Comparison of ENCODE assay signal across 10 mouse cellular contexts in genomic region chr19:4468363-4468762, GRCm38 (mm10). TPM values are rescaled to one million over a fixed set of nuclear protein-coding genes. Genes with fewer than 3 reads are reported as not detected.
DNase-seq lines count a peak whose midpoint lies in the region; ATAC-seq and TF ChIP-seq lines count a peak whose summit lies in the region.
"Had no signal": no experiment of that assay in that cellular context is flagged by ENCODE, and none has a peak within 500 bp of the region (broad histone marks: within the 10 kb centered on the region; RNA-seq: fewer than 3 reads in every experiment).

No protein-coding gene starts in this region.

- no peak overlapping the region for H3K27ac ChIP-seq in kidney, embryonic 14.5 days (ENCODE audit: low read depth, low read length)
- H3K27ac ChIP-seq in bone marrow, adult 2 months (ENCODE audit: control insufficient read depth, insufficient read depth, low read depth, low read length, poor library complexity) = no peak overlapping the region
- H3K27ac ChIP-seq in liver, postnatal 0 days (ENCODE audit: low read depth) = no peak overlapping the region
- H3K27ac ChIP-seq: neural tube, embryonic 13.5 days had no signal

- DNase-seq in kidney, adult 18-20 months = peak; percentile 50
- peak; percentile 47 for DNase-seq in liver, postnatal 0 days
- DNase-seq in urinary bladder, postnatal 25 days (ENCODE audit: low spot score) = no peak
- no peak for DNase-seq in right cerebral cortex, postnatal 4 days
- no peak for DNase-seq in ovary, postnatal 36 days (ENCODE audit: low spot score)
- DNase-seq: gastrocnemius, postnatal 10 days had no signal

- peak; percentile 63 for TF ChIP-seq CTCF in E14TG2a.4 (conservative IDR thresholded peaks at IDR 0.05; ENCODE audit: low read length)
- peak; percentile 42 for TF ChIP-seq CTCF in bone marrow, adult 2 months (IDR thresholded peaks at IDR 0.05; ENCODE audit: control insufficient read depth, insufficient read depth, low read length)
- TF ChIP-seq CTCF in liver, postnatal 0 days (IDR thresholded peaks at IDR 0.05; ENCODE audit: low read depth) = peak; percentile 55

- no peaks in the 10 kb centered on the region for H3K9me3 ChIP-seq in kidney, embryonic 14.5 days (ENCODE audit: control insufficient read depth, low read length)
- H3K9me3 ChIP-seq in E14TG2a.4 (ENCODE audit: low read length) = 0 out of 2 replicates have a peak, but pooled peaks cover 4% of the 10 kb centered on the region
- no peaks in the 10 kb centered on the region for H3K9me3 ChIP-seq in liver, postnatal 0 days (ENCODE audit: low read length)
- H3K9me3 ChIP-seq: neural tube, embryonic 13.5 days had no signal

- TF ChIP-seq POLR2A in bone marrow, adult 2 months (IDR thresholded peaks at IDR 0.05; ENCODE audit: borderline replicate concordance, control insufficient read depth, low read depth, low read length) = no peak

- H3K9ac ChIP-seq in kidney, embryonic 14.5 days (ENCODE audit: low read depth, low read length) = no peak overlapping the region
- no peak overlapping the region for H3K9ac ChIP-seq in liver, postnatal 0 days (replicated peaks)
- H3K9ac ChIP-seq: neural tube, embryonic 13.5 days had no signal

- H3K4me3 ChIP-seq in kidney, embryonic 14.5 days (ENCODE audit: low read length) = no peak overlapping the region
- H3K4me3 ChIP-seq in E14TG2a.4 (replicated peaks; ENCODE audit: low read length) = no peak overlapping the region
- no peak overlapping the region for H3K4me3 ChIP-seq in bone marrow, adult 2 months (replicated peaks; ENCODE audit: control insufficient read depth, low read depth, low read length)
- no peak overlapping the region for H3K4me3 ChIP-seq in liver, postnatal 0 days (ENCODE audit: low read depth, low read length)
- H3K4me3 ChIP-seq: neural tube, embryonic 13.5 days had no signal

- 33% methylated on average over 5 of the region's 5 CpGs for WGBS in kidney, embryonic 14.5 days
- WGBS in bone marrow, adult 2 months = 32% methylated on average over 5 of the region's 5 CpGs
- WGBS in liver, postnatal 0 days (ENCODE audit: insufficient replicate concordance) = 32% methylated on average over 5 of the region's 5 CpGs

- ATAC-seq in kidney, embryonic 14.5 days (ENCODE audit: low FRiP score, low TSS enrichment) = no peak
- ATAC-seq in liver, postnatal 0 days = no peak

- no peak for TF ChIP-seq EP300 in liver, postnatal 0 days (IDR thresholded peaks at IDR 0.05; ENCODE audit: low read depth)

- no peaks in the 10 kb centered on the region for H3K27me3 ChIP-seq in kidney, embryonic 14.5 days (ENCODE audit: control insufficient read depth, insufficient read depth, low read length)
- H3K27me3 ChIP-seq in E14TG2a.4 (ENCODE audit: insufficient read depth, low read length) = peaks cover 23% of the 10 kb centered on the region
- H3K27me3 ChIP-seq in liver, postnatal 0 days (ENCODE audit: insufficient read depth, low read length) = 0 out of 2 replicates have a peak, but pooled peaks cover 2% of the 10 kb centered on the region
- H3K27me3 ChIP-seq: neural tube, embryonic 13.5 days had no signal

- no peak overlapping the region for H3K4me2 ChIP-seq in kidney, embryonic 14.5 days (replicated peaks; ENCODE audit: low read depth, low read length)
- no peak overlapping the region for H3K4me2 ChIP-seq in liver, postnatal 0 days (ENCODE audit: low read depth, low read length)
- H3K4me2 ChIP-seq: neural tube, embryonic 13.5 days had no signal

- no peaks in the 10 kb centered on the region for H3K4me1 ChIP-seq in kidney, embryonic 14.5 days (ENCODE audit: control insufficient read depth, insufficient read depth, low read length)
- no peaks in the 10 kb centered on the region for H3K4me1 ChIP-seq in E14TG2a.4 (replicated peaks; ENCODE audit: low read depth, low read length)
- no peaks in the 10 kb centered on the region for H3K4me1 ChIP-seq in bone marrow, adult 2 months (ENCODE audit: control insufficient read depth, insufficient read depth, low read length)
- 0 out of 2 replicates have a peak, but pooled peaks cover 6% of the 10 kb centered on the region for H3K4me1 ChIP-seq in liver, postnatal 0 days (ENCODE audit: insufficient read depth)
- H3K4me1 ChIP-seq: neural tube, embryonic 13.5 days had no signal

- no peaks in the 10 kb centered on the region for H3K36me3 ChIP-seq in kidney, embryonic 14.5 days (ENCODE audit: control insufficient read depth, insufficient read depth, low read length)
- no peaks in the 10 kb centered on the region for H3K36me3 ChIP-seq in E14TG2a.4 (ENCODE audit: insufficient read depth, low read length)
- no peaks in the 10 kb centered on the region for H3K36me3 ChIP-seq in liver, postnatal 0 days (replicated peaks; ENCODE audit: insufficient read depth, low read length)
- H3K36me3 ChIP-seq: neural tube, embryonic 13.5 days had no signal

RNA-seq across cellular contexts. Expression of gene Syt12, which starts 8.9 kb away (rescaled TPM):
- polyA plus RNA-seq in kidney, embryonic 14.5 days (2014; fragmentation: Nextera tagmentation; extraction: Ambion mirVana) = 2.2 and 2.4 TPM in 2 replicates
- not detected in 2 replicates for polyA plus RNA-seq in bone marrow, adult 2 months (2011; ENCODE audit: insufficient read depth, insufficient read length, low replicate concordance, missing spikeins)
- polyA plus RNA-seq in liver, postnatal 0 days (2015; fragmentation: Nextera tagmentation; extraction: Ambion mirVana) = 0.15 and 0.19 TPM in 2 replicates

RNA-seq across cellular contexts. Expression of gene Rhod, which starts 29.1 kb away (rescaled TPM):
- polyA plus RNA-seq in kidney, embryonic 14.5 days (2014; fragmentation: Nextera tagmentation; extraction: Ambion mirVana) = 40.7 and 43.4 TPM in 2 replicates
- polyA plus RNA-seq in bone marrow, adult 2 months (2011; ENCODE audit: insufficient read depth, insufficient read length, low replicate concordance, missing spikeins) = 0.86 and 1.3 TPM in 2 replicates
- 14.8 and 19.0 TPM in 2 replicates for polyA plus RNA-seq in liver, postnatal 0 days (2015; fragmentation: Nextera tagmentation; extraction: Ambion mirVana)

RNA-seq across cellular contexts. Expression of gene 2010003K11Rik, which starts 30.0 kb away (rescaled TPM):
- polyA plus RNA-seq in kidney, embryonic 14.5 days (2014; fragmentation: Nextera tagmentation; extraction: Ambion mirVana) = not detected in 2 replicates
- polyA plus RNA-seq in bone marrow, adult 2 months (2011; ENCODE audit: insufficient read depth, insufficient read length, low replicate concordance, missing spikeins) = not detected in 2 replicates
- polyA plus RNA-seq in liver, postnatal 0 days (2015; fragmentation: Nextera tagmentation; extraction: Ambion mirVana) = 5.8 and 7.6 TPM in 2 replicates
- polyA plus RNA-seq: neural tube, embryonic 13.5 days had no signal

RNA-seq across cellular contexts. Expression of gene Pcx, which starts 41.9 kb away (rescaled TPM):
- polyA plus RNA-seq in kidney, embryonic 14.5 days (2014; fragmentation: Nextera tagmentation; extraction: Ambion mirVana) = 10.0 and 16.7 TPM in 2 replicates
- polyA plus RNA-seq in bone marrow, adult 2 months (2011; ENCODE audit: insufficient read depth, insufficient read length, low replicate concordance, missing spikeins) = 6.6 and 8.7 TPM in 2 replicates
- polyA plus RNA-seq in liver, postnatal 0 days (2015; fragmentation: Nextera tagmentation; extraction: Ambion mirVana) = 220 and 283 TPM in 2 replicates

Comparison
In these comparisons a context has a peak if more than half of its experiments do, and no peak if none do; other contexts are left out.
1. DNase-seq: peak in kidney, adult 18-20 months (single experiment) and liver, postnatal 0 days (single experiment); none in urinary bladder, postnatal 25 days (single experiment), right cerebral cortex, postnatal 4 days (single experiment) and ovary, postnatal 36 days (single experiment).
2. Peak in every context shown above with its lines, with median percentiles within 50 percentile points of each other: CTCF ChIP-seq.